Mouse (Mus musculus) kidney, postnatal 4 days (tissue): ENCODE measurements around the gene Tsc22d3.

Experiments used
- DNase-seq, 2 experiments: peaks; one replicate each; pipeline ENCODE4 v3.0.0; 2021; ENCODE audit warnings: mixed read lengths in 2 of 2

Tsc22d3 gene

DNA sequence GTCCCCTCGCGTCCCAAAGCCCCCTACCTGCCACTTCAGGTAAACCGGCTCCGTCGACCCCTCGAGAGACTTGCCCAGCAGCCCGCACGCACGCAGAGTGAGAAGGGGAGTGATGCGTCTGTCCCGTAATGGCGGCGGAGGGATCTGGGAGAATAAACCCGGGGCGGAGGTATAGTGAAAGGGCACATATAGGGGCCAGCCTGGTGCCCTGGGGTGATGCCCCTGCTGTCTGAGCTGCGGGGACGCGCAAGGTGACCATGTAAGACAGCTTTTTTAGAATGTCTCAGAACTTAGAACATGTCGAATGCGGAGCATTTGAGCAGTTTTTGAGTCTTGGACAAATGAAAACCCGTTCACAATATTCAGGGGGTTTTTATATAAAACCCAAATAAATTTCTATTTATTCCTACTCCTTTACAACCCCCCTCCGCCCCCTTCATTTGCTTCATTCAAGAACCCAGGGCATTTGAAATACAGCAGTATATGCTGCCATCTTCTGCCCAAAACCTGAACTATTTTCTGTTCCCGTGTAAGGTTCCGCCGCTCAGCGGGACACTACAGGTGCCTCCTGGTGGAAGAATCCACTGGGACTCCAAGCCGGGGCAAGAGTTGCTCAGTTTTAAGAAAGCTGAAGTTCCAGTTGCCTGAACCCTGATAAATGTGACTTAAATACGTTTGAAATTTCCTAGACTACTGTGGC lies at the start of gene Tsc22d3:
Gene Tsc22d3, minus strand, starts transcription at position 250 of the 700 bp plus-strand sequence.
- DNase-seq, result peak; percentile 53 to 65

GRCm38 (mm10) chrX:140639592-140639991 lies 39.1 kb upstream of the Tsc22d3 start:
- DNase-seq, result no peak

DNA sequence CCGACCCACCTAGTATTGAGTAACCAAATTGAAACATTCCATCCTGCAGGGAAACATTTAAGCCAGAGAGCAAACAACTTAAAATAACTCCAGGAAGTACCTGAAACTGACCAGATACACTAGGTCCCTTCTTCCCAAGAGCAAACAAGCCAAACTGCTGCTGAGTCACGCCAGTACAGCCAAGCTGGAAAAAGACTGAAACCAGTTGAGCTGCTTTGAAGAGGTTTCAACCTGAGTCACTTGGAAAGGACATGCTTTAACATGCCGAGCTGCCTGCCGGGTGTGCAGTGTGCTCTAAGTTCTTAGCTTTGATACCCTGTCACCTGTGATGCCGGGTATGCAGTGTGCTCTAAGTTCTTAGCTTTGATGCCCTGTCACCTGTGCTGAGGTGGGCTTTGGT lies 37.6 kb upstream of the Tsc22d3 start:
- DNase-seq, result no peak

DNA sequence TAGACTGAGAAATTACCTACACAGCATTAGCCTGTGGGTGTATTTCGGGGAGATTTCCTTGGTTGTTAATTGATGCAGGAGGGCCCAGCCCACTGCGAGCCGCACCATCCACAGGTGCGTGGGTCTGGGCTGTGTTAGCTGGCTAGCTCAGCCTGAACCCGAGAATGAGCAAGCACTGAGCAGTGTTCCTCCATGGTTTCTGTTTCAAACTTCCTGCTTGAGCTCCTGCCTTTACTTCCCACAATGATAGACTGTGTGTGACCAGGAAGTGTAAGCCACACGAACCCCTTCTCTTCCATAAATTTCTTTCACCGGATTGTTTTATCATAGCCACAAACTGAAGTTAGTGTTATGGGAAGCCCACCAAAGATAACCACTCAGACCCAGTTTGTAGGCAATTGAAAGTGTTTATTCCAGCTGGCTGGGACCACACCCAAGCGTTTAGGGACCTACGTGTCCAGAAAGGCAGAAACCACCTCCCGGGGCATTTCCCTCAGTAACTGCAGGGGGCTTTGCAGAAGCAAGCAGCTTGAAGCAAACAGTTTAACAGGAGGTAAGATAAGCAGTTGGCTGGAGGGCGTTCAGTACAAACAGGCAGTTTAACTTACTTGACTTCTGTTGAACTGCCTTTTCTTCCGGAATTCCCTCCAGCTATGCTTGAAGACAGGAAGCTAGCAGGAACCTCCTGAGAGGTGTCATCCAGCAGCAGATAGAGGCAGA lies 24.6 kb upstream of the Tsc22d3 start:
- DNase-seq, result no peak

GRCm38 (mm10) chrX:140609938-140610337 lies 9.5 kb upstream of the Tsc22d3 start:
- DNase-seq, result no peak

GRCm38 (mm10) chrX:140601884-140602283 lies 1.4 kb upstream of the Tsc22d3 start:
- no peak for DNase-seq

DNA sequence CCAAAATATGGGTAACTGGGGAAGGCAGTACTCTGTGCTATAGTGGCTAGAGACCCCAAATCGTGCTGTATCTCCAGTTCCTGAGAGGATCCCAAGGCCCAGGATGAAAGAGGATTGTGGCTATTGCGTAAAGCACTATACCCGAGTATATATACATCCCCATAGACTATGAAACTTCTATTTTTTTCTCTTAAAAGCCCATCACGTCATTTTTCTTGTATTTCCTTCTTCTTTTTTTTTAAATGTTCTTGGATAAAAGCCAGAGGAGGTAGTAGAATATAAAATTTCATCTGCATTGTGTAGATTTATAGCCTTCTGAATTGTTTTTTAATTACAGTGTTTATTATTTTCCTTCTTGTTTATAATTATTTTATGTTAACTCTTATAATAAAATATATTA lies 852 bp upstream of the Tsc22d3 start:
- no peak for DNase-seq

- peak; percentile 3 to 26 for DNase-seq
Measured at GRCm38 (mm10) chrX:140599561-140600409, 674 bp downstream of the Tsc22d3 start.

- peak; percentile 63 to 78 for DNase-seq
Measured at GRCm38 (mm10) chrX:140598850-140599560, 1.5 kb downstream of the Tsc22d3 start.

DNA sequence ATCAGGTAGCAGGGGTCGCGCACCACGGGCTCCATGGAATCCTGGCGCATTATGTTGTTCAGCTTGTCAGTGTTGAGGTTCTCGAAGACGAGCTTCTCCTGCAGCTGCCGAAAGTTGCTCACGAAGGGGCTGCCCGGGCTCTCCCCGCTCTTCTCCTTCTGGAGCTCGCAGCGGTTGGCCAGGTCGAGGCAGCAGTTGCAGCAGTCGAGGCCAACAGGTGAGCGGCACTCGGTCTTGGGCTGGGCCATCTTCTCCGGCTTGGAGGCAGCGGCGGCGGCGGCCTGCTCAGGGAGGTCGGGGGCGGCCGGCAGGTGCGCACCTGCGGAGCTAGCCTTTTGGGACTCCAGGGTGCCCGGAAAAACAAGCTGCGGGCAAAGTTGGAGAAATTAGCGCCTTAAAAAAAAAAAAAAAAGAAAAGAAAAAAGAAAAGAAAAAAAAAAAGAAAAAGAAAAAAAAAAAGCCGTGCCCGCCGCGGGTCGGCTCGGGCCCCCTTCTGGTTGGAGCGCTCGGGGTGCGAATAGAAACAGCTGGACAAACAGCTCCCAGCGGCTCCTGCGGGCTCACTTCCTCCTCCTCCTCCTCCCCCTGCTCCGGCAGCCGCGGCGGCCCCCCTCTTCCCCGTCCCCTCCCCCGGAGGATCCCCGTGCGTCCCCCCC lies 2.1 kb downstream of the Tsc22d3 start:
- DNase-seq, result peak; percentile 20 to 33

DNA sequence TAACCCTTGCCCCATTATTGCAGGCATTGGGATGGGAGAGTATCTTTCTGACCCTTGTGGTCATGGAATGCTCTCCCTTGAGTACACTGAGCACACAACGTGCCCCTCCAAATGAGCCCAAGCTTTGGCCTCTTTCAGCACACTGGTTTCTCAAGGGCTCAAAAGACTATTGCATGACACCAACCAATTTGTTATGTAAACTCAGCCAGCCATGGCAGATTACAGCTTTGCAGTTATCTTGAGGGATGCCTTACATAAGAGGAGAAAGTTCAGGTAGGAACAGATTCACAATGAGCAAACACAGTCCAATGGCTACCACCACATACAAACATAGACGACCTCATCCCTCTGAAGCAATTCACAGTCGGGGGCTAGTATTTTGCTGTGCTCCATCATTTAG lies 9.3 kb downstream of the Tsc22d3 start:
- no peak for DNase-seq

DNA sequence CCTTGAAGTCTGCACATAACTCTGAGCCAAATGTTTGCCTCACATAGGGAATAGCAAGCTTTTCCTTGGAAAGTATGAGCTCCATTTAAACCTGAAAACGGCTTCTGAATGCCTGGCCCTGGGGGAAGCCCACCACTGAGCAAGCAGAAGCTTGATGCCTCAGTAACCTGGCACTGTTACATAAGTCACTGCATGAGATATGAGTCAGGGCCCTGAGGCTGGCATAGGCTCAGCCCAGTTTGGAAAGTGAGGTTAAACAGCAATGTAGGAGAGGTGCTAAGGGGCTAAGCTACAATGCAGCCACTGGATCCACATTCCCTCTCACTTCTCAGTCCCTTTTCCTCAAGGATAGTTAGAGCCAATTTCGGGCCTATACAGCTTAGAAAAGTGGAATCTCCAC lies 10.3 kb downstream of the Tsc22d3 start:
- DNase-seq, result no peak

DNA sequence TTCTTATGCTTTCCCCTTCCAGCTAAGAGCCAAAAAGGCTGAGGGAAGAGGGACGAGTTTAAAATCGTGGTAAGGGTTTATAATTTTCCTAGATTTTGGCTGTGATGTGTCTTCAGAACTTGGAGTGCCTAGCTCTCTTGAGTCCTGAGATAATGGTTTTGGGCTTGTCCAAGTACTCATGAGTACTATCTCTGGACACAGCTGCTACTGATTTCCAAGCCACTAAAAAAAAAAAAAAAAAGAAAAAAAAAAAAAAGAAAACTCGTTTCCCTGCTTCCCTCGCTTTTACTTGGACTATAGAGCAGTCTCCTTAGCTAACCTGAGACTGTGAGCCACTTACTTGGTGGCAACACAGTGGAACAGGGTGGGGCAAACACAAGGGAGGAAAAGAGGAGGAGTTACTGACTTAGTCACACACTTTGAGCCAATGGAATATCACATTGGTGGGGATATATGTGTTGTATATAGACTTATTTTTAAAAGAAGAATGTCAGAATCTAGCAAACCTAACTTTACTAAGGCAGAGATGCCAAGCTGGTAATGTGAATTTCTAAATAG lies 11.2 kb downstream of the Tsc22d3 start:
- DNase-seq, result no peak

GRCm38 (mm10) chrX:140588534-140588933 lies 11.9 kb downstream of the Tsc22d3 start:
- no peak for DNase-seq

- no peak for DNase-seq
Measured at GRCm38 (mm10) chrX:140580416-140580815, 20.0 kb downstream of the Tsc22d3 start.

- no peak for DNase-seq
Measured at GRCm38 (mm10) chrX:140575636-140576035, 24.8 kb downstream of the Tsc22d3 start.

- DNase-seq, result no peak
Measured at GRCm38 (mm10) chrX:140575200-140575599, 25.3 kb downstream of the Tsc22d3 start.

DNA sequence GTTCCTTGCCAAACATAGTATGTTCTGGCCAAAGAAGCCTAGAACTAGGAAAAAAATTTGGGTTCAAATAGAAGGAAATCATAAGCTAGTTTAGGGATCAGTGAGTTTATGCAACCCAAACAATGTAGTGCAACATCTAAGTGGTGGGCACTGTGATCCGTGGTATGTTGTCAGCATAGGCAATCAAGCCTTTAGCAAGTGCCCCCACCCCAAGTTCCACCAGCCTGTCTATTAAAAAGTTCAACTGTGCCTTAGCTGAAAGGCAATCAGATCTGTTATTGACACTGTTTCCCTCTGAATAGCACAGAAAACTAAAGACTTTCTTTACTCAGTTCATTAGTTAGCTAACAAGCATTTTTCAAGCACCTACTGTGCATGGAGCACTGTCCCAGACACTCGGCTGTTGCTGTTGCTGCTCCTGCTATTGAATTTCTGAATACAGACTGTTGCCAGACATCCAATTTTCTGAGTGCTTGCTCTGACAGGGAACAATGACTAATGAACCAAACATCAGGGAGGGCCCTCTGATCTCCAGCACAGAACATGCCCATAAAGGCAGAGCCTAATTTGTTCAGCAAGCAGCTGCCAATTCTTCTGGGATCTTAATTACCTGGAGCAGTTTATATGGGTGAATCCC lies 27.6 kb downstream of the Tsc22d3 start:
- DNase-seq, result no peak

DNA sequence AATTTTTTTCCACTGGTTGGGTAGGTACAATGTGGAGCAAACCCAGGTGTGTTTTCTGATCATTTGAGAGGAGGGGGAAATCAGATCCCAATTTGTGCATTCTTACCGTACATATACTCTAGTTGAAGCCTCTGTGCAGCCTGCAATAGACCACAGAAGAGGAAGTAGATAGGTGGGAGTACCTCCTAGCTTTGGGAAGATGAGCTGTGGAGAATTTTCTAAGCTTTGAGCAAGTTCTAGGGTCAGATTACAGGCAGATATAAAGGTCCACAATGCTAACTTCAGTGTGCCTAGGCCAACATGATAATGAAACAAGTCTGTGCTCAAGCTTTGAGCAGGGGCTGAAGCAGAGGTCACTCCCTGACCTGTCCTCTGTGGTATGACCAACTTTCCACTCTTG lies 30.9 kb downstream of the Tsc22d3 start:
- DNase-seq, result no peak

DNA sequence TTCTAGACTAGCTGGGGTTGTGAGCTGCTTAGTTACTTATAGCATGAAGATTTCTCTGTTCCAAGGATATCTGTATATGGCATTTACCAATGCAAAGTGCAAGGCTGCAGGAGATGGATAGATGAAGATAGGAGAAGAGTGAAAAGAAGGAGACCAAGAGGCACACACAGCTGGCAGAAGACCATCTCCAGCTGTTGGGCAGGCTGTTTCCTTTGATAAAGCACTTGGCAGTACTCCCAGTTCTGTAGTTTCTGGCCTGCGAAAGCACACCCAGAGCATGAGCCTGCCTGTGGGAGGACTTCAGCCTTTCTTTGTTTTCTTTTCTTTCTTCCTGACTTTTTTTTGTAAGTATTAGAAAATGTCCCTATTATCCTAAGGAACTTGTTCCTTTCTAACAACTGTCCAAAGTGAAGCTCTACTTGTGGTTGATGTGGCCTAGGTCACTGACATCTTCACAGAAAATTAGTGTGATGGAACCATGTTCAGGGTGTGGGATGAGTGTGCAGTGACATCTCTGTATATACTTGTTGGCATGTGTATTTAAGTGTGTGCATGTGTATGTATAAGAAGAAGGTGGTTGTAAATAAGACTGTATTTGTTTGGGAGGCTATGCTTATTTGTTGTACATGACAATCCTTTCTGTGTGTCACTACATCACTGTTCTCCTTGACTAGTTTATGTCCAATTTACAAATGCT lies 32.6 kb downstream of the Tsc22d3 start:
- peak; percentile 15 to 20 for DNase-seq

DNA sequence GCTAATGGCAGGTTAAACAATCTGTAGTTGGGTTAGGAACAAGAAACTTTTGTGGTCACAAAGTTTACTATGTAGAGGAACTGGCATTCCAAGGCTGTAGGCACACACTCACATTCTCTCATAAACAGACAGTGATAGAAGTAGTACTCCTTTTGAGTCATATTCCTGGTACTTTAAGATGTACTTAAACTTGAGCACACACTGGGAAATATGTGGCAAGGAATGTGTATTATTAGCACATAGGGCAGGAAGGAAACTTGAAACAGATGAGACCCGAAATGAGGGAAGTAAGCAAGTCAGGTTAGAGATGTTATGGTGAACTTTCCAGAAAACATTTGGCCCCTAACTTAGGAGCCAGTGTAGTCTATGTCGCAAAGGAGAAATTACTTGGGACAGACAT lies 34.7 kb downstream of the Tsc22d3 start:
- no peak for DNase-seq
